Mouse (Mus musculus): Measurements from ENCODE around the gene Dlgap3. TPM values are rescaled to one million over a fixed set of nuclear protein-coding genes. Genes with fewer than 3 reads are reported as not detected.
A peak's percentile ranks its signal among the peaks of the same experiment; 100 is the strongest.

The Dlgap3 gene
- polyA plus RNA-seq, 1 experiment from 2014 or later: 0.45 TPM

- H3K27ac ChIP-seq (ENCODE audit: low read length): no peak overlapping the region
- no peak overlapping the region for H3K4me3 ChIP-seq (replicated peaks; ENCODE audit: low read length)
- 60% methylated on average over 5 of the region's 5 CpGs for WGBS
- no peak for ATAC-seq (ENCODE audit: insufficient read depth, low FRiP score)
- no peak overlapping the region for H3K9ac ChIP-seq (ENCODE audit: low read length)
- no peak overlapping the region for H3K4me2 ChIP-seq (ENCODE audit: low read depth, low read length)
- H3K9me3 ChIP-seq (replicated peaks; ENCODE audit: control insufficient read depth, low read length): no peaks in the 10 kb centered on the region
- no peaks in the 10 kb centered on the region for H3K4me1 ChIP-seq (ENCODE audit: control insufficient read depth, insufficient read depth, low read length)
- H3K27me3 ChIP-seq (ENCODE audit: control insufficient read depth, insufficient read depth, low read length): no peaks in the 10 kb centered on the region
- no peaks in the 10 kb centered on the region for H3K36me3 ChIP-seq (ENCODE audit: control insufficient read depth, insufficient read depth, low read length)
Observed at GRCm38 (mm10) chr4:127155757-127156156, 13.2 kb upstream of the Dlgap3 start.

- Histone ChIP-seq H3K27ac (ENCODE audit: low read length) (no peak overlapping the region), H3K36me3 (ENCODE audit: control insufficient read depth, insufficient read depth, low read length) (no peaks in the 10 kb centered on the region), H3K4me1 (ENCODE audit: control insufficient read depth, insufficient read depth, low read length) (no peaks in the 10 kb centered on the region), H3K9me3 (replicated peaks; ENCODE audit: control insufficient read depth, low read length) (no peaks in the 10 kb centered on the region), H3K4me3 (replicated peaks; ENCODE audit: low read length) (no peak overlapping the region), H3K27me3 (ENCODE audit: control insufficient read depth, insufficient read depth, low read length) (no peaks in the 10 kb centered on the region), H3K4me2 (ENCODE audit: low read depth, low read length) (no peak overlapping the region), H3K9ac (ENCODE audit: low read length) (no peak overlapping the region)
- ATAC-seq (ENCODE audit: insufficient read depth, low FRiP score): no peak
- WGBS: 86% methylated on average over 4 of the region's 4 CpGs
Observed at GRCm38 (mm10) chr4:127157746-127158145, 11.3 kb upstream of the Dlgap3 start.

GRCm38 (mm10) chr4:127163926-127164325, 5.1 kb upstream of the Dlgap3 start:
- Histone ChIP-seq H3K4me3 (replicated peaks; ENCODE audit: low read length) (no peak overlapping the region), H3K9me3 (replicated peaks; ENCODE audit: control insufficient read depth, low read length) (no peaks in the 10 kb centered on the region), H3K4me2 (ENCODE audit: low read depth, low read length) (no peak overlapping the region), H3K27ac (ENCODE audit: low read length) (no peak overlapping the region), H3K36me3 (ENCODE audit: control insufficient read depth, insufficient read depth, low read length) (no peaks in the 10 kb centered on the region), H3K4me1 (ENCODE audit: control insufficient read depth, insufficient read depth, low read length) (peaks cover 5% of the 10 kb centered on the region; the same call in 1 of the 2 replicates), H3K27me3 (ENCODE audit: control insufficient read depth, insufficient read depth, low read length) (peaks cover 21% of the 10 kb centered on the region), H3K9ac (ENCODE audit: low read length) (no peak overlapping the region)
- ATAC-seq (ENCODE audit: insufficient read depth, low FRiP score): no peak
- WGBS: 64% methylated on average over 8 of the region's 8 CpGs

GRCm38 (mm10) chr4:127167096-127167495, 1.9 kb upstream of the Dlgap3 start:
- no peak for ATAC-seq (ENCODE audit: insufficient read depth, low FRiP score)
- no peak overlapping the region for H3K4me2 ChIP-seq (ENCODE audit: low read depth, low read length)
- no peaks in the 10 kb centered on the region for H3K36me3 ChIP-seq (ENCODE audit: control insufficient read depth, insufficient read depth, low read length)
- peaks cover 13% of the 10 kb centered on the region; the same call in 1 of the 2 replicates for H3K4me1 ChIP-seq (ENCODE audit: control insufficient read depth, insufficient read depth, low read length)
- WGBS: 66% methylated on average over 5 of the region's 5 CpGs
- H3K27me3 ChIP-seq (ENCODE audit: control insufficient read depth, insufficient read depth, low read length): peaks cover 37% of the 10 kb centered on the region
- no peak overlapping the region for H3K9ac ChIP-seq (ENCODE audit: low read length)
- H3K27ac ChIP-seq (ENCODE audit: low read length): no peak overlapping the region
- no peak overlapping the region for H3K4me3 ChIP-seq (replicated peaks; ENCODE audit: low read length)
- no peaks in the 10 kb centered on the region for H3K9me3 ChIP-seq (replicated peaks; ENCODE audit: control insufficient read depth, low read length)

GRCm38 (mm10) chr4:127167731-127168130, 1.3 kb upstream of the Dlgap3 start:
- Histone ChIP-seq H3K27me3 (ENCODE audit: control insufficient read depth, insufficient read depth, low read length) (peaks cover 37% of the 10 kb centered on the region), H3K9ac (ENCODE audit: low read length) (no peak overlapping the region), H3K4me2 (ENCODE audit: low read depth, low read length) (peak overlapping the region; percentile 100), H3K27ac (ENCODE audit: low read length) (no peak overlapping the region), H3K4me1 (ENCODE audit: control insufficient read depth, insufficient read depth, low read length) (peaks cover 13% of the 10 kb centered on the region; the same call in 1 of the 2 replicates), H3K36me3 (ENCODE audit: control insufficient read depth, insufficient read depth, low read length) (no peaks in the 10 kb centered on the region), H3K4me3 (replicated peaks; ENCODE audit: low read length) (peak overlapping the region; percentile 70; the same call in 1 of the 2 replicates), H3K9me3 (replicated peaks; ENCODE audit: control insufficient read depth, low read length) (no peaks in the 10 kb centered on the region)
- 18% methylated on average over 8 of the region's 8 CpGs for WGBS
- no peak for ATAC-seq (ENCODE audit: insufficient read depth, low FRiP score)

GRCm38 (mm10) chr4:127168211-127168913, 642 bp upstream of the Dlgap3 start:
- Histone ChIP-seq H3K4me3 (replicated peaks; ENCODE audit: low read length) (peak overlapping the region; percentile 70), H3K27me3 (ENCODE audit: control insufficient read depth, insufficient read depth, low read length) (peaks cover 37% of the 10 kb centered on the region)

GRCm38 (mm10) chr4:127169346-127170221, 580 bp downstream of the Dlgap3 start:
- Histone ChIP-seq H3K4me2 (ENCODE audit: low read depth, low read length) (peak overlapping the region; percentile 100), H3K9ac (ENCODE audit: low read length) (peak overlapping the region; percentile 74), H3K4me3 (replicated peaks; ENCODE audit: low read length) (peak overlapping the region; percentile 70), H3K4me1 (ENCODE audit: control insufficient read depth, insufficient read depth, low read length) (peaks cover 13% of the 10 kb centered on the region; the same call in 1 of the 2 replicates), H3K9me3 (replicated peaks; ENCODE audit: control insufficient read depth, low read length) (no peaks in the 10 kb centered on the region), H3K36me3 (ENCODE audit: control insufficient read depth, insufficient read depth, low read length) (no peaks in the 10 kb centered on the region), H3K27ac (ENCODE audit: low read length) (no peak overlapping the region), H3K27me3 (ENCODE audit: control insufficient read depth, insufficient read depth, low read length) (peaks cover 37% of the 10 kb centered on the region)
- 2% methylated on average over 44 of the region's 51 CpGs for WGBS
- ATAC-seq (ENCODE audit: insufficient read depth, low FRiP score): peak; percentile 51

More at GRCm38 (mm10) chr4:127168211-127168913, 642 bp upstream of the Dlgap3 start:
- peak; percentile 65; the same call in 1 of the 2 replicates for ATAC-seq (ENCODE audit: insufficient read depth, low FRiP score)
- Histone ChIP-seq H3K27ac (ENCODE audit: low read length) (no peak overlapping the region; the same call in 1 of the 2 replicates), H3K9me3 (replicated peaks; ENCODE audit: control insufficient read depth, low read length) (no peaks in the 10 kb centered on the region), H3K9ac (ENCODE audit: low read length) (peak overlapping the region; percentile 74), H3K4me2 (ENCODE audit: low read depth, low read length) (peak overlapping the region; percentile 100), H3K36me3 (ENCODE audit: control insufficient read depth, insufficient read depth, low read length) (no peaks in the 10 kb centered on the region), H3K4me1 (ENCODE audit: control insufficient read depth, insufficient read depth, low read length) (peaks cover 13% of the 10 kb centered on the region; the same call in 1 of the 2 replicates)
- under 1% methylated on average over 39 of the region's 39 CpGs for WGBS

GRCm38 (mm10) chr4:127170866-127171265, 1.9 kb downstream of the Dlgap3 start:
- Histone ChIP-seq H3K9ac (ENCODE audit: low read length) (no peak overlapping the region), H3K27me3 (ENCODE audit: control insufficient read depth, insufficient read depth, low read length) (peaks cover 37% of the 10 kb centered on the region), H3K4me2 (ENCODE audit: low read depth, low read length) (no peak overlapping the region)

More at GRCm38 (mm10) chr4:127170866-127171265, 1.9 kb downstream of the Dlgap3 start:
- H3K4me1 ChIP-seq (ENCODE audit: control insufficient read depth, insufficient read depth, low read length): peaks cover 13% of the 10 kb centered on the region; the same call in 1 of the 2 replicates
- H3K36me3 ChIP-seq (ENCODE audit: control insufficient read depth, insufficient read depth, low read length): no peaks in the 10 kb centered on the region
- ATAC-seq (ENCODE audit: insufficient read depth, low FRiP score): no peak
- H3K27ac ChIP-seq (ENCODE audit: low read length): no peak overlapping the region
- 44% methylated on average over 5 of the region's 5 CpGs for WGBS
- H3K4me3 ChIP-seq (replicated peaks; ENCODE audit: low read length): no peak overlapping the region
- H3K9me3 ChIP-seq (replicated peaks; ENCODE audit: control insufficient read depth, low read length): no peaks in the 10 kb centered on the region
